Mouse (Mus musculus) forebrain, embryonic 15.5 days (tissue): ENCODE results near the gene Tmprss7. TPM values are rescaled to one million over a fixed set of nuclear protein-coding genes. Genes with fewer than 3 reads are reported as not detected.
A peak's percentile ranks its signal among the peaks of the same experiment; 100 is the strongest.

ENCODE experiments used
- ATAC-seq: fragments of 200-750 bp; cut with Nextera tagmentation; replicated peaks from 2 replicates; pipeline ENCODE4 v1.8.0; 2017; ENCODE audit warnings: mild to moderate bottlenecking, moderate TSS enrichment, moderate library complexity
- H3K27ac ChIP-seq: fragments of 300-500 bp; sonication (generic); replicated peaks from 2 replicates; pipeline ENCODE4 v1.5.1; 2015; ENCODE audit warnings: mild to moderate bottlenecking, inconsistent platforms
- H3K27me3 ChIP-seq: fragments of 300-500 bp; sonication (generic); 2 replicates; pipeline ENCODE4 v1.6.1; 2015; ENCODE audit warnings: inconsistent platforms
- H3K36me3 ChIP-seq: fragments of 300-500 bp; sonication (generic); 2 replicates; pipeline ENCODE4 v1.6.1; 2015; ENCODE audit warnings: mild to moderate bottlenecking, inconsistent platforms
- H3K4me1 ChIP-seq: fragments of 300-500 bp; sonication (generic); 2 replicates; pipeline ENCODE4 v1.6.1; 2015; ENCODE audit warnings: inconsistent platforms
- H3K4me2 ChIP-seq: fragments of 300-500 bp; sonication (generic); replicated peaks from 2 replicates; pipeline ENCODE4 v1.6.1; 2015; ENCODE audit warnings: mild to moderate bottlenecking, inconsistent platforms
- H3K4me3 ChIP-seq: fragments of 300-500 bp; sonication (generic); 2 replicates; pipeline ENCODE4 v1.5.1; 2015; ENCODE audit warnings: mild to moderate bottlenecking, inconsistent platforms
- H3K9ac ChIP-seq: fragments of 300-500 bp; sonication (generic); replicated peaks from 2 replicates; pipeline ENCODE4 v1.6.1; 2015; ENCODE audit warnings: mild to moderate bottlenecking, inconsistent platforms
- H3K9me3 ChIP-seq: fragments of 300-500 bp; sonication (generic); 2 replicates; pipeline ENCODE4 v1.6.1; 2016; ENCODE audit warnings: inconsistent platforms
- WGBS: fragments of 180-500 bp; shearing (Covaris S2); methylation state at CpG from one replicate; pipeline ENCODE4 v1.1.7; 2015; ENCODE audit warnings: mixed read lengths; 5-methylcytosine and 5-hydroxymethylcytosine counted together
- polyA plus RNA-seq: library from polyadenylated mRNA; unstranded; fragments of >200 nt; fragmentation: Nextera tagmentation; extraction: Ambion mirVana; gene quantifications from 2 replicates; pipeline ENCODE4 v1.2.1, GENCODE M21; 2015

The Tmprss7 gene
- polyA plus RNA-seq, 1 experiment from 2014 or later, result 0.39 TPM

DNA sequence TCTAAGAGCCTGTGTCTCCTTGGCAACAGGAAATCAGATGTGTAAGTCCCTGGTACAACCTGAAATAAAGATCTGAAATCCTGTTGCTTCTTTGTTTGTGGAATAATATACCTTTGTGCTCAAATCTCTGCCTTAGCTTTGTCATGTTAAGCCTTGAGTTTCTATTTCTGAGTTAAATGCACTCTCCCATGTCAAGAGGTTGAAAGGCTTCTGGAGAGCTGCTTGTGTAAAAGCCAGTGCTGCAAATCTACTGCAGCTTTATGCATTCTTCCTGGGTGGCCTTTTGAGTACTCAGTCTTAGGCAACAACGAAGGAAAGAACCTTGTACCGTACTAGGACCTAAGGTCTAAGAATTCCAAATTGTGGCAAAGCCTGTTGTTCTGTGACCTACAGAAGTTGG is 80.2 kb downstream of the Tmprss7 start:
- Histone ChIP-seq H3K9me3 (no peaks in the 10 kb centered on the region), H3K36me3 (no peaks in the 10 kb centered on the region), H3K27ac (no peak overlapping the region), H3K4me1 (no peaks in the 10 kb centered on the region), H3K4me3 (no peak overlapping the region), H3K27me3 (no peaks in the 10 kb centered on the region), H3K9ac (no peak overlapping the region), H3K4me2 (no peak overlapping the region)
- ATAC-seq, result no peak; the same call in 1 of the 2 replicates
- 32% methylated on average over 2 of the region's 2 CpGs for WGBS

DNA sequence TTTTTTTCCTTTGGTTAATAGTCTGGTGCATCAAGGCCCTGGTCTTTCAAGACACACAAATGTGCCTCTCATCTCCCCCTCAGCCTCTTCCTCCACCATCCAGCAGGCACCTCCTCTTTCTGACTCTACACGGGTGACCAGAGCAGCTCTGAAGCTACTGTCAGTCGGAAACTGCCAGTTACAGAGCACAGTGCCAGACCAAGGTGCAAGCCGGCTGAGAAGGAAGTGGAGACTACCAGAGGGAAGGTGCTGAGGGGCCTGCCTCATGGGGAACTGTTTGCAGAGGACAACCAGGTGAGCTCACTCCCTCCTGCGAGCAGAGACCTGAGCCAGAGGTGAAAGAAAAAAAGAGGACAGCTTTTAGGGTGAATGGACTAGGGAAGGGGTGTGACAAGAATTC is 83.2 kb downstream of the Tmprss7 start, which contains the start of gene Gcsam:
Gcsam (plus strand) TSS at position 114 of the 400 bp plus-strand sequence.
- no peaks in the 10 kb centered on the region for H3K36me3 ChIP-seq
- H3K9me3 ChIP-seq, result no peaks in the 10 kb centered on the region
- no peak within 1 kb of the TSS for H3K4me2 ChIP-seq
- H3K4me3 ChIP-seq, result no peak within 1 kb of the TSS
- 77% methylated on average over 4 of the region's 4 CpGs for WGBS
- H3K4me1 ChIP-seq, result no peaks in the 10 kb centered on the region
- H3K27ac ChIP-seq, result no peak within 1 kb of the TSS
- H3K27me3 ChIP-seq, result no peaks in the 10 kb centered on the region
- H3K9ac ChIP-seq, result no peak within 1 kb of the TSS
- ATAC-seq, result no peak

DNA sequence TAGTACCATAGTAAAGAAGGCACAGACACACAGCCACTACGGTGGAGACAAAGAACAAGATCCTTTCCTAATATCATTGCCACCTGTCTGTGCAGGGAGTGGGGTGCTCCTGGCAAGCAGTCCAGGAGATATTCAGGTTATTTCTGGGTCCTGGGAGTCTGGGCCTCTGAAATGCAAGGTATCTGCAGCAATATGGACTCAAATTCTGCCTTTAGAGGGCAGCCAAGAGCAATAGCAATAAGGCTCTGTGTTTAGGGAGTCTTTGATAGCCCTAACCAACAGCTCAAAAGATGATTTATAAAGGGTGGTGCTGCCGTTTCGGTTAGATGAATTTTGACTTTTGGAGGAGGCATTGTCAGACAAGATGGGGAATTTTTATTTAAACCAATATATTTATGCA is 84.2 kb downstream of the Tmprss7 start:
- WGBS, result 81% methylated on average over 3 of the region's 3 CpGs
- Histone ChIP-seq H3K9me3 (no peaks in the 10 kb centered on the region), H3K4me2 (no peak overlapping the region), H3K4me3 (no peak overlapping the region), H3K27ac (no peak overlapping the region), H3K4me1 (no peaks in the 10 kb centered on the region), H3K27me3 (no peaks in the 10 kb centered on the region), H3K9ac (no peak overlapping the region), H3K36me3 (no peaks in the 10 kb centered on the region)
- 0 out of 2 replicates have a peak, but pooled peaks have one; percentile 58 for ATAC-seq

DNA sequence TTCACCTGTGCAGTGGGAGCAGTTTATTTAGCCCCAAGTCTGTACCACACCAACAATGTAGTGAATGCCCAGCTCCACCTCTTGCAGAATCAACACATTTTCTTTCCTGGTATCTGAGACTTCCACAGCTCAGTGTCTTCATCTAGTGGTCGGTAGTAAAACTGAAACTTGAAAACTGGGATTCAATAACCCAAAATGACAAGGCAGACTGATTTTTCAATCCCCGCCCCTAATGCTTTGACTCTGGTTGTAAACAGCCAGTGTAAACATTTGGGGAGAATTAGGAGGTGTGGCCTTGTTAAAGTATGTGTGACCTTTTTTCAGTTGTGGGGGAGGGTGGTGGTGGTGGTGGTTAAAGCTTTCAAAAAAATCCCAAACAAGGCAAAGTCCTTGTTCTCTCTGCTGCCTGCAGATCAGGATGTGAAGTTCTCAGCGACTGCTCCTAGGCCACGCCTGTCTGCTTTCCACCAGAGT is 84.9 kb downstream of the Tmprss7 start:
- Histone ChIP-seq H3K4me2 (no peak overlapping the region), H3K4me1 (no peaks in the 10 kb centered on the region), H3K9me3 (no peaks in the 10 kb centered on the region), H3K27me3 (no peaks in the 10 kb centered on the region), H3K9ac (no peak overlapping the region), H3K27ac (no peak overlapping the region), H3K4me3 (no peak overlapping the region), H3K36me3 (no peaks in the 10 kb centered on the region)
- 57% methylated on average over 4 of the region's 4 CpGs for WGBS
- peak; percentile 67; the same call in 1 of the 2 replicates for ATAC-seq

Other genes starting within 250 kb of the Tmprss7 start
- gene Gm609, start 200.7 kb downstream of the Tmprss7 start, polyA plus RNA-seq, result not detected in 2 replicates
- not detected in 2 replicates for gene Gm17783, start 161.6 kb downstream of the Tmprss7 start, polyA plus RNA-seq
- not detected in 2 replicates for gene Slc9c1, start 158.3 kb downstream of the Tmprss7 start, polyA plus RNA-seq
- 0.13 TPM in 1 of 2 replicates, not detected in the other for gene Gcsam, start 83.3 kb downstream of the Tmprss7 start, polyA plus RNA-seq
- 0.08 TPM in 1 of 2 replicates, not detected in the other for gene BC016579, start 39.6 kb downstream of the Tmprss7 start, polyA plus RNA-seq
- gene Tagln3, start 30.9 kb upstream of the Tmprss7 start, polyA plus RNA-seq, result 490 and 501 TPM in 2 replicates
- gene Abhd10, start 49.3 kb upstream of the Tmprss7 start, polyA plus RNA-seq, result 39.8 and 43.3 TPM in 2 replicates